Mouse (Mus musculus) E14TG2a.4 (cell line): ENCODE data around the gene Esp3.
"Not testable (repeated sequence)": the region's sequence is repeated elsewhere in the genome, so short reads cannot be mapped to it uniquely, and the experiment has no call there.

Experiments used
- CTCF ChIP-seq: conservative IDR thresholded peaks from 2 replicates; pipeline ENCODE4 v1.5.1; 2014; ENCODE audit warnings: low read length
- NANOG ChIP-seq: IDR thresholded peaks from 2 replicates; pipeline ENCODE4 v1.6.1; 2014; ENCODE audit warnings: borderline replicate concordance, low read length, mixed read lengths
- POU5F1 ChIP-seq: IDR thresholded peaks from 2 replicates; pipeline ENCODE4 v1.6.1; 2014; ENCODE audit warnings: low read length, borderline replicate concordance

GRCm38 (mm10) chr17:40663161-40663811, 31.4 kb downstream of the Esp3 start:
- TF ChIP-seq CTCF, POU5F1, NANOG: not testable (repeated sequence)
